ENCODE assay signal across 9 mouse cellular contexts in genomic region chr4:24720834-24721233, GRCm38 (mm10).
DNase-seq lines count a peak whose midpoint lies in the region; ATAC-seq and TF ChIP-seq lines count a peak whose summit lies in the region.
"Had no signal": no experiment of that assay in that cellular context is flagged by ENCODE, and none has a peak within 500 bp of the region (broad histone marks: within the 10 kb centered on the region; RNA-seq: fewer than 3 reads in every experiment).

No protein-coding gene starts in this region.

- intact Hi-C loops in heart, postnatal 10 days (cut with DNase I) = loop anchor here (1.0 to 5.0 kb wide), 2 partner anchors 176 to 461 kb away; no protein-coding TSS in a partner anchor

- peak; percentile 70 to 80 for DNase-seq in heart, postnatal 10 days
- DNase-seq in heart, embryonic 10.5 days (ENCODE audit: low spot score) = no peak
- peak; percentile 65 for DNase-seq in adrenal gland, postnatal 14 days
- peak; percentile 81 for DNase-seq in embryonic facial prominence, embryonic 14.5 days (ENCODE audit: low spot score)
- peak; percentile 67 to 75 for DNase-seq in left cerebral cortex, adult 18-20 months (ENCODE audit: low spot score in 2 of 2)
- DNase-seq in midbrain, postnatal 0 days (ENCODE audit: low spot score) = peak; percentile 86

- no peak overlapping the region for H3K27ac ChIP-seq in heart, embryonic 10.5 days
- no peak overlapping the region for H3K27ac ChIP-seq in embryonic facial prominence, embryonic 14.5 days (replicated peaks; ENCODE audit: low read depth, low read length)
- H3K27ac ChIP-seq in intestine, embryonic 15.5 days = no peak overlapping the region
- H3K27ac ChIP-seq in midbrain, postnatal 0 days (ENCODE audit: low read depth, low read length) = no peak overlapping the region
- H3K27ac ChIP-seq: limb, embryonic 12.5 days had no signal

- WGBS in heart, embryonic 10.5 days = 22% methylated on average over 3 of the region's 3 CpGs
- 24% methylated on average over 3 of the region's 3 CpGs for WGBS in embryonic facial prominence, embryonic 14.5 days
- WGBS in intestine, embryonic 15.5 days = 27% methylated on average over 3 of the region's 3 CpGs
- WGBS in midbrain, postnatal 0 days = 30% methylated on average over 3 of the region's 3 CpGs

- H3K27me3 ChIP-seq in heart, embryonic 10.5 days (ENCODE audit: insufficient read depth, poor library complexity, severe bottlenecking) = no peaks in the 10 kb centered on the region
- H3K27me3 ChIP-seq in embryonic facial prominence, embryonic 14.5 days (replicated peaks; ENCODE audit: control insufficient read depth, insufficient read depth, low read length) = no peaks in the 10 kb centered on the region
- no peaks in the 10 kb centered on the region for H3K27me3 ChIP-seq in intestine, embryonic 15.5 days (replicated peaks)
- no peaks in the 10 kb centered on the region for H3K27me3 ChIP-seq in midbrain, postnatal 0 days (ENCODE audit: insufficient read depth, low read length)
- H3K27me3 ChIP-seq: limb, embryonic 12.5 days had no signal

- H3K4me2 ChIP-seq in embryonic facial prominence, embryonic 14.5 days (ENCODE audit: low read depth, low read length) = no peak overlapping the region
- no peak overlapping the region for H3K4me2 ChIP-seq in intestine, embryonic 15.5 days (replicated peaks)
- H3K4me2 ChIP-seq in midbrain, postnatal 0 days (ENCODE audit: low read depth, low read length, poor library complexity, severe bottlenecking) = no peak overlapping the region
- H3K4me2 ChIP-seq: limb, embryonic 12.5 days had no signal

- H3K9ac ChIP-seq in embryonic facial prominence, embryonic 14.5 days (ENCODE audit: low read depth, low read length) = no peak overlapping the region
- no peak overlapping the region for H3K9ac ChIP-seq in intestine, embryonic 15.5 days
- no peak overlapping the region for H3K9ac ChIP-seq in midbrain, postnatal 0 days (replicated peaks; ENCODE audit: low read length, poor library complexity, severe bottlenecking)
- H3K9ac ChIP-seq: limb, embryonic 12.5 days had no signal

- no peaks in the 10 kb centered on the region for H3K36me3 ChIP-seq in heart, embryonic 10.5 days
- H3K36me3 ChIP-seq in embryonic facial prominence, embryonic 14.5 days (ENCODE audit: control insufficient read depth, insufficient read depth, low read length) = no peaks in the 10 kb centered on the region
- H3K36me3 ChIP-seq in intestine, embryonic 15.5 days = no peaks in the 10 kb centered on the region
- H3K36me3 ChIP-seq in midbrain, postnatal 0 days (ENCODE audit: insufficient read depth, low read length) = no peaks in the 10 kb centered on the region
- H3K36me3 ChIP-seq: limb, embryonic 12.5 days had no signal

- peak; percentile 63; the same call in 1 of the 2 replicates for ATAC-seq in embryonic facial prominence, embryonic 14.5 days (ENCODE audit: low read depth)
- ATAC-seq in intestine, embryonic 15.5 days = peak; percentile 53; the same call in 1 of the 2 replicates
- ATAC-seq in midbrain, postnatal 0 days (ENCODE audit: low FRiP score) = peak; percentile 75; the same call in 1 of the 2 replicates
- ATAC-seq in megakaryocyte, adult 5-6 weeks (ENCODE audit: poor library complexity, severe bottlenecking) = no peak

- no peaks in the 10 kb centered on the region for H3K9me3 ChIP-seq in heart, embryonic 10.5 days
- no peaks in the 10 kb centered on the region for H3K9me3 ChIP-seq in embryonic facial prominence, embryonic 14.5 days (ENCODE audit: control insufficient read depth, low read length)
- no peaks in the 10 kb centered on the region for H3K9me3 ChIP-seq in intestine, embryonic 15.5 days
- no peaks in the 10 kb centered on the region for H3K9me3 ChIP-seq in midbrain, postnatal 0 days (ENCODE audit: low read length)
- H3K9me3 ChIP-seq: limb, embryonic 12.5 days had no signal

- no peak overlapping the region for H3K4me3 ChIP-seq in heart, embryonic 10.5 days
- H3K4me3 ChIP-seq in embryonic facial prominence, embryonic 14.5 days (ENCODE audit: low read depth, low read length) = no peak overlapping the region
- no peak overlapping the region for H3K4me3 ChIP-seq in intestine, embryonic 15.5 days (replicated peaks)
- H3K4me3 ChIP-seq in midbrain, postnatal 0 days (ENCODE audit: low read depth, low read length) = no peak overlapping the region
- H3K4me3 ChIP-seq: limb, embryonic 12.5 days had no signal

- TF ChIP-seq CTCF in midbrain, postnatal 0 days (IDR thresholded peaks at IDR 0.05) = peak; percentile 88

- no peaks in the 10 kb centered on the region for H3K4me1 ChIP-seq in heart, embryonic 10.5 days
- H3K4me1 ChIP-seq in embryonic facial prominence, embryonic 14.5 days (ENCODE audit: control insufficient read depth, insufficient read depth, low read length) = no peaks in the 10 kb centered on the region
- no peaks in the 10 kb centered on the region for H3K4me1 ChIP-seq in intestine, embryonic 15.5 days (replicated peaks)
- H3K4me1 ChIP-seq in midbrain, postnatal 0 days (ENCODE audit: insufficient read depth, low read length) = no peaks in the 10 kb centered on the region
- H3K4me1 ChIP-seq: limb, embryonic 12.5 days had no signal
